Mouse (Mus musculus) fibroblast of lung, adult 2 months (primary cell): ENCODE data around the gene Nrxn3.
A peak's percentile ranks its signal among the peaks of the same experiment; 100 is the strongest.

Experiments used
- DNase-seq: peaks from one replicate; pipeline ENCODE4 v3.0.0-alpha.2; 2011; ENCODE audit warnings: low read depth

The Nrxn3 gene

DNA sequence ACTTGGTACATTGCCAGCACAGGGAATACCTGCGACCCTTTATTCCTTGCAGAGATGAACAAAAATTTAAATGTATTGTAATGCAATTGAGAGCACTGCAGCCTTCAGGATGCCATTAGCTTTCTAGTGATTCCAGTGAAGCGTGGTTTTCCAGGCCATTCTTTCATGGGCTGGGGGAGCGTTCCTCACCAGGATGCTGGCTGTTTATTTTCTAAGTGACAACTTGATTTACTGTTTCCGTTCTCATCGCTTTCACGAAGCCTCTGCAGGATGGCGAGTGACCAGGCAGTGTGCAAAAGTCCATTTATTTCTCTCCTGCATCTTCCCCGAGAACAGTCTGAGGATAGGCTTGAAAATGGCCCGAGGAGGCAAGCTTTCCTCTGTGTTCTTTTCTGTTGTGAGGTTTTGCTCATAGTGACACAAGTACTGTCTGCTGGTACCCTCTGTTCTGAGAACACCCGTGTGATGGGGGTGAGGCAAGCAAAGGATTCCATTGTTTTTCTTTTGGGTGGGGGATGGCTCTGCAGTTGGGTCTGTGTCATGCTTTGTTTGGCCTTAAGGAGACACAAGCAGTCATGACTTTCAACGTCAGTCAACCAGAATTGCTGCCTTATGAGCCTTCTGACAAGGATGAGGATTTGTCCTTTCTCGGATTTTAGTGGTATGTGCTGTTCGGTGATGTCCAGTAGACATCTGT lies 457.4 kb downstream of the Nrxn3 start:
- DNase-seq: no peak

DNA sequence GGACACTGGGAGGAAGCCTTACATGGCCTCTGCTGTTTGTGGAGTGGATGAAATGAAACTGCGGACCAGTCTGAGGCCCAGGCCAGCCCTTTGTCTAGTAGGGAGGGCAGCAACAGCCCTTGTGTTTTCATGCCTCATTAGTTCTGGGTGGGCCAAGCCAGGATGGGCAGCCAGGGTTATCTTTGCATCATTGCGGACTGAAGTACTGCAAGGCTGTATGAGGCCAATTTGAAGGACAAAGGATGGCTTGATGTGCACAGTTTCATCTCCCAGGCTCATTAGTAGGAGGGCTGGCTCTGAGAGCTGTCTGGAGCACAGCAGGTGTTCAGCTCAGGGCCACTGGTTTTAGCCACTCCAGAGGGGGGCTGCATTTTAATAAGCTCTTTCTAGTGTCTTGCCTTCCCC lies 458.5 kb downstream of the Nrxn3 start:
- no peak for DNase-seq

DNA sequence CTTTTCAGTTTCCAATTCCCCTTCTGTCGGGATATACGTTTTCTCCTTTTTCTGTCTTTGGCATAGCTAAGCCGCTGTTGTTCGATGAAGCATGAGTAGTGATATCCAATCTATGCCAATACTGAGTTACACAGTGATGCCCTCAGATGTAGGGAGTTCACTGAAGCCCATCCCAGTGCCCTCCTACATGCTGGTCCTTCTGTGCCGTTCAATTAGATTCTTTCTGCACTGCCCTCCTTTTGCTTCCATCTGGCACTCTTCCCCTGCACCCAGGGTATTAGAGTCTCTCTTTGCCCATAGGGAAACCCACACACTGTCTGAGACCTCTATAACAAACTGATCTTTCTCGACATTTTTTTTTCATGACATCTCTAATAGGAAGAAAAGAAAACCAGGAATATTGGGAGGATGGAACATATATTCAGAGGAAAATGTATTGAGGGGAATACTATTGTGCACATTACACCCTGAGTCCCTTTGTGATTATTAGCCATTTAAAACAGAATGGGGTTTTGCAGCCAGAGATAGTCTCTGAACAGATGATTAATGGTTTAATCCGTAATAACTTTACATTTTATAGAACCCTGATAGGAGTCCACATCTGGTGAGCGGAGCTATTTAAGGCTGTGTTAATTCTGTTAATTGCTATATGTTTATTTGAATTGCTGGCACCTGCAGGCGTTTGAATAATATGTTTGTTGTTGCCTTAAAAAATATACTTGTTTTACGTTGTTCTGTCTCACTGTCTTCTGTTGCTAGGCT lies 476.3 kb downstream of the Nrxn3 start:
- no peak for DNase-seq

DNA sequence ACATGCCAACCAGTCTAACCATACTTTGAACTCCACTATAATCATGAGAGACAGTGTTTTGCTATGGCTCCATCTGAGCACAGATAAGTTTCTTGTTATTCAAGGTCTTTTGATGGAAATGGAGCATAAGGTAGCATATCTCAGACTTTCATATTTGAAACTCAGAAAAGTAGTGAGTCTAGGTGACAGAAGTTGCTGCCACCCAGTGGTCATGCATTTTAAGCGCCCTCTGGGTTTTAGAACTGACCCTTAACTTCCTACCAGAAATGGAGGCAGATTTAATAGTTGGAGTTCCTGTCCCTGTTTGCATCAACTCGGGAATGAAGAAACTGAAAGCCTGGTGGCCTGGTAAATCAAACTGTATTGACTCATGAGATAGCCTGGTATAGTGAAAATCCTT lies 488.9 kb downstream of the Nrxn3 start:
- DNase-seq: no peak

DNA sequence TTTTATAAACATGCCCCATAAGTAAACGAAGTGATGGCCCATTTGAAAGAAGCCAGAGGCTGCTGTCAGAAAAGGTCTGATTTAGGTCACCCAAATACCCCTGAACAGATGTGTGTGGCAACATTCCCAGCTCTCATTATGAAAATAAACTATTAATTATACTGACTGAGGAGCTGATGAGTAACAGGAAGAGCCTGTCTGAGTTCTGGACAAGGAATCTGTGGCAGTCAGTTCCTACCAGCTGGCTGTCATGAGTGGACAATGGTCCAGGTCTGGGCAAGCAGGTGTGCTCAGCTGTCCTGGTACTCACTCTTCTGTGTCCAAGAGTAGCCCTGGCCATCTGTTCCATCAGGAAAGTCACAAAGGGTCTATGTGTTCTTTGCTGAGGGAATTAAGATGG lies 517.1 kb downstream of the Nrxn3 start:
- no peak for DNase-seq

DNA sequence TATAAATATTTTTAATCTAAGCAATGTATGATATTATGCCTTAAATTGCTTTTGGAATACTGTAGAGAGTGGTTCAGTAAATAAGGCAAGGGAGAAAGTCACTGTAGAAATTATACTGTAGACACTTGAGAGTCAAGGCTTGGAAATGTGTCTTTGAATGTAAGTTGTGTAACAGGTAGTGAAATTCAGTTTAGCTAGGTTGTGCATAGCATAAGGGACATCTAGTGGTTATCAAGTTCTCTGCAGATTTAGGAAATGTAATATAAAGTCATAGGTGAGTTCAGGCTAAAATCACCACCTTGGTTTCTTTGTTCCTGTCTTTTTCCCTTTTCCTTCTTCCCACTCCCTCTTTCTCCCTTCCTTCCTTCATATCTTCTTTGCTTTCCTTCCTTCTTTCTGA lies 518.9 kb downstream of the Nrxn3 start:
- no peak for DNase-seq

DNA sequence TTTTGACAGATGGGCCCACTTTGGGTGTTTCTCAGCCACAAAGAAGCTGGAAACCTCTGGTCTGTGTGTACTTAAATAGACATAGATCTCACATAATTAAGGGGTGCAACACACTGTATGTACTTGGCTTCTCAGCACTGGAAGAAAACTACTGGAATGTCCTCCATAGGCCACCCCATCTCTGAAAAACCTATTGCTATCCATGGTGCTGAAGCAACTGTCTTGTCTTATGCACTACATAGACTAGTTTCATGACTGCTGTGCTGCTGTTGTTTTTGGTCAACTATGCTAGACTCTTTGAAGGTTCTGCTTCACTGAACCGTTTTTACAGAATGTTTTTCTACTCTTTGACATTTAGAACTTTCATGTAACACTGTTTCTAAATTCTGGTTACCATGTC lies 519.8 kb downstream of the Nrxn3 start:
- DNase-seq: no peak

DNA sequence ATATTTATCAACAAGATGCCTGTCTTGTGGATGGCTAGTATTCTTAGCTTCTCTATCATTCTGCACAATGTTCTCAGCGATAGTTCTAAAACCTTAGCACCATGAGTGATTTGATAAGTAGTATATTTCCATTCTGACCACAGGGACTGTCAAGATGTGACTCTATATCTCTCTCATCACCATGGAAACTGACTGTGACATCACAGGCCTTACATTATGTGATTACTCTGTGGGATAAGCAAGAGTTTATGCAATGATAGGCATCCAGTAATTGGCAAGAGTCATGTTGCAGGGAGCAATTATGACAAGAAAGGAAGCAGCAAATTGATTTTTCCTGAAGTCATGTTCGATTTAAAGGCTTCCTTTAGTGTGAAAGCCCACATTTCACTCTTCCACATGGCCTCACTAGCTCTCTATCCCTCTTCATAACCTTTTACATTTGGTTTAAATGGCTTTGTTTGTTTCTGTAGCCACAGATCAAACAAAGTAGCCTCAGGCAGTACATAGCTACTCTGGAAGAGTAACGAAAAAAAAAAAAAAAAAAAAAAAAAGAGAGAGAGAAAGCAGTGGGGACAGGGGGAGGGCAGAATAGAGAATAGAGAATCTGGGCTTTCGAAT lies 532.7 kb downstream of the Nrxn3 start:
- no peak for DNase-seq

DNA sequence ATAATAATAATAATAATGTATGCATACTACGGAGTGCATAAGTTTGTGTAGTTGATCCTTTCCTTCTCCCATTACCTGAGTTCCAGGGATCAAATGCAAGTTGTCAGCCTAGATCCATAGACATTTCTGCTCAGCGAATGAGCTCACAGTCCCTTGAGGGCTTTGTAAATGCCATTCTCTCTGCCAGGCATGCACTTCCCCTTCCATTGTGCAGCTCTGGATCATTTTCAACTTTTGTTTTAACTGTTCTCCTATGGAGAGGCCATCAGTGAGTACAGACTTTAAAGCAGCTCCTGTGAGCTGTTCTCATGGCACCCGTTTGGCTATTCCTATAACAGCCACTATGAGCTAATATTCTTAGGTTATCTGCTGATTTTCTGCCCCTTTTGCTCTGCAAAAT lies 536.2 kb downstream of the Nrxn3 start:
- no peak for DNase-seq

DNA sequence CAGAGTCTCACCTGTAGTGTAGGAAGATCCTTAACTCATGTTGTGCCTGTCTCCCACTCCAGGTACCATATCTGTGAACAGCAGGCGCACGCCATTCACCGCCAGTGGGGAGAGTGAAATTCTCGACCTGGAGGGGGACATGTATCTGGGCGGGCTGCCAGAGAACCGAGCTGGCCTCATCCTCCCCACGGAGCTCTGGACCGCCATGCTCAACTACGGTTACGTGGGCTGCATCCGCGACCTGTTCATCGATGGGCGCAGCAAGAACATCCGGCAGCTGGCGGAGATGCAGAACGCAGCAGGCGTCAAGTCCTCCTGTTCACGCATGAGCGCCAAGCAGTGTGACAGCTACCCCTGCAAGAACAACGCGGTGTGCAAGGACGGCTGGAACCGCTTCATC lies 537.4 kb downstream of the Nrxn3 start:
- no peak for DNase-seq

DNA sequence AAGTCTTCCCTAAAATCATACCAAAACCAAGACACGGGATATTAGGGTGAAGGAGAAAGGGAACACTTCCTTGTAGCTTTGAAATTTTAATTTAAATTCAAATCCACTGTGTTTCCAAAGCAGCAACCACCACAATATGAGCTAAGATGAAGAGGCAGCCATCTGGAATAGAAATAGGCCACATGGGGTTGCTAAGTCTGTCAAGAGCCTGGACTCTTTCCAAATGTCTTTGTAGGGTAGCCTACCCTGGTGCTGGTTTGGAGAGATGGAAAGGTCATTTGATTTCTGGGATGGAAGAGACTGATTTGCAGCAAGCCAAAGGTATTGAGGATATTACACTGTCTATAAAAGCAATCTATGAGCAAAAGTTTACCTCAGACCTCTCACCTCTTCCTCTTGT lies 539.6 kb downstream of the Nrxn3 start:
- no peak for DNase-seq

DNA sequence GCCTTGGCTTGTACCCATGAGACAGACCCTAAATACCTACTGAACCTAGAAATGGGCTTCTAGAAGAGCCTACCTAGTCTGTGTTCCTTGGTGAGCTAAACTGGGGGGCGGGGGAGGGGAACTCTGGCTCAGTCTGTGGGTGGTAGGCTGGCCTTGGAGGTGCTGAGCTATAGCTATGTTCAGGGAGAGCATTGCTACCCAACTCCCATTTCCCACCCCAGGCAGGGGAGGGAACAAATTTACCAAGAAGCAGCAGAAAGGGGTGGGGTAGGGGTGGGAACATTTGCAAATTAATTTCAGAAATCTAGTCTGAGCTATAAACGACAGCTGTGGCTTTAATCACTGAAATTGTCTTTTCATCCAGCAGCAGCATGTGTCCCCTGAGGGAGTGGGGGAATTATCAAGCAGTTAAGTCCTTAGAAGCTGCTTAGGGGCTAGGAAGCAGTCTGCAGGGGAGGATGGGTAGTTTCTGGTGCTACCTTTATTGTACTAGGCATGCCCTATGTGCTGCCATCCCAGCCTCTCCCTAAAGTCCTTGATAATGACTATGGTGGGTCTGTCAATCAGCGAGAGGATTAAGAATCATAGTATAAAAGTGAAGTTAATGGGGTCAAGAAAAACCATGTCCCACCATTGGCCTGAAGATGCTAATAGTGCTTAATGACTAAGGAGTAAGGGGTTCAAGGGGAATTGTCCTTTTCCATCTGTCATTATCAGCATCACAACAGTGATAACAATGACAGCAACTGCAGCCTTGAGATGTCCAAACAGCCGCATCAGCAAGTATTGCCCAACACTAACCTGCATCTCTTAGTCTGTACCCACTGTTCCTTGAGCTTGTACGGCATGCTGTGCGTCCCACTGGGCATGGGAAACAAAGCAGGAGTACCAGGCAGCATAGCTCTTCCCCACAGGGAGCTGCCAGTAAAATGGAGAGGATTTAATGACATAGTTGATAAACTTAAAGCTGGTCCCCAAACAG lies 560.0 kb downstream of the Nrxn3 start:
- DNase-seq: no peak

DNA sequence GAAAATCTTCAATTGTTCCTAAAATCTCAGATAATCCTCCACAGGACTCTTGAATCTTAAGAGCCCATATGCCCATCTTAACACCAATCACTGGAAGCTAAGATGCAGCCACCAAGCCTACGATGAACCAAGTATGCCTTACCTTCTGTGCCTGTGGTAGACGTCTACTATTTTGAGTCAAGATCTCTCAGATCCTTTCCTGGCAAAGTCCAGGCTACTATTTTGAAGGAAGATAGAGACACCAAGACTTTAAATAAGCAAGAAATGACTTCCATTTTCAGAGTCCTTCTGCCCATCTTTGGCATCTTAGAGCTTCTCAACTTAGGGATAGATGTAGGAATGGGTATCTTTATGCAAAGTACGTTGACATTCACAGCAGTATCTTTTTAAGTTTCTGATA lies 561.7 kb downstream of the Nrxn3 start:
- no peak for DNase-seq

DNA sequence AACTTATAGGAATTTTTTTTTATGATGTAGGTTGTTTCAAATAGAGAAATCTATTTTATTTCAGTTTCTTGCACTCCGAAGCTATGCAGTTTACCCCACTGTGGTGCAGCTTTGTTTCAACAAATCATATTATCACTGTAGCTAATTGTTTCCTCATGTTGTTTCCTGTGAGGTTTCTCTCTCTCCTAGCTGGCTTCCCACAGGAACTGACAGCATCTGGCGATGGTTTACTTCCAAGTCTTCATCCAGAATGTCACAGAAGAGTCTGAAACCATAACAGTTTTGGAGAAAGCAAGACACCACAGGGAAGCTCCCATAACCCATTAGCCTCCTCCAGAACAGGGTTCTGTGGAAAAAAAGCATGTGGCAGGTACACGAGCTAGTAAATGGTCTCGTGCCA lies 564.4 kb downstream of the Nrxn3 start:
- DNase-seq: no peak

DNA sequence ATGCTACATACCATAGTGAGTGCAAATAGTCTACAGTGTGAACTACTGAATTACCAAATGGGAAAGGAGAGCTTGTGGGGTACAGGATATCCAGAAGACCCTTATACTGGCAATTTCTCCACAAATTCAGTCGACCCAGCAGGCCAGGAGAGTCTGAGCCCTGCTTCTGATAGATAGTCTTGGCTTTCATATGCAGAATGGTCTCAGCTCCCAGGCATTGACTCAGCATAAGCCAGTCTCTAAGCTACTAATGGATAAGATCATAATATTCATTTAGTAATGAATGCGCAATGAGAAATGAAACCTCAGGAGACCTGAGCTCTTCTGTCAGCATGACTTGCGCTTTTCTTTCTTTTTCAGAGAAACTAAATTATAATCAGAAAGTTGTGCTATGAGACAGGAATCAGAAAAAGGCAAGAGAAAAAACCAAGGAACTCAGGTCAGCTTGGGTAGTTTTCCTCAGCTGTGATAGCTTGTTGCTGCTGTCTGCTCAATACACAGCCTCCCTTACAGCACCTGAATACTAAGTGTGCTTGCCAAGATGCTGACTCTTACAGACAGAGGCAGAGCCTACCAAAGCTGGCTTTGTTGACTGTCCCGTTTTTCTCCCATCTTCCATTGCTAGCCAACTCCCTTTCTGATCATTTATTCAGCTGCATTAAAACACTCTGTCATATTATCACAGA lies 567.1 kb downstream of the Nrxn3 start:
- no peak for DNase-seq

DNA sequence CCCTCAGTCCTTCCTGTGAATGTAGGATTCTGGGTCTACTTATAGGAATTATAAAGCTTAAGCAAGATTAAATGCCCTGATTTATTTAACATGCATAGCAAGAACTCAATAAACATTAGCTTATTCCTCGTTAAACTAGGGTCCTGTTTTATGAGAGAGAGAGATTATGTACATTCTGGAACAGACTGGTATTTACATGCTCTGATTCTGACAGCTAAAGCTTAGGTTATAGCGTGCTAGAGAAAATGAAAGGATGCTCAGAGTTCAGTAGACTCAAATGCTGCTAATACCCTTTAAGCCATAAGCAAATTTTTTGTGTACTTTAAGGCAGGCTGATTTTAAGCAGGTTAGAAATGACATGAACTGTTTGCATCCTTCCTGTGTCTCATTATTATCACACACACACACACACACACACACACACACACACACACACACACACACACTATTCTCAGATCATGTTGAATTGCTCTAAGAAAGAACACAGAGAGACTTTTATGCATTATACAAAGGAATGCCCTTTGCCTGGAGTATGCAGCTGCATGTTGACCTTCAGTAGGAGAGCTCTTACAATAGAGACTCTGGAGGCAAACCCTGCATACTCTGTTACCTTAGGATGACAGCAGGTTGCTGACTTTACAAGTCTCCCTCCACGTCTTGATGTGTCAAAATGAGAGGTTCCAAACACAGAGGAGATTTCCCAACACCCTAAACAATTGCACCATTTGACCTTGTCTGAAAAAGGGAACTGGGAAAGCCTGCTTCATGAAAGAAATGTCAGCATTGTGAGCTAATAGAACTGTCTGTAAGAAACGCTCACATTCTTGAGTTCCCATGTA lies 568.3 kb downstream of the Nrxn3 start:
- no peak for DNase-seq

DNA sequence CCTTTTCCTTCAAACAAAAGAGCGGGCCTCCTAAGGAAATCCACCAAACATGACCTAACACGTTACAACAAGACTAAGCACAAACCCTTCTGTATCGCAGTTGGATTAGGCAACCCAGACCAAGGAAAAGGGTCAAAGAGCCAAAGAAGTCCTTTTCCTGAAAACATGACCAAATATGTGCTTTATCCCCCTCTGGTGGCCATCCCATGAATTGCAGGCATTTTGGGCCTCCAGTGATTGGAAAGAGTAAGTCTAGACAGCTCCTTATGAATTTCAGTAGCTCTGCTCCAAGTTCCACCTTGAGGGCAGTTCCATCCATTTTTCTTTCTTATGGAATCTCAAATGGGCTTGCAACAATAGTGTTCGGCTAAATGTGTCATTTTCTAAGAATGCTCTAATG lies 579.3 kb downstream of the Nrxn3 start:
- peak; percentile 12 for DNase-seq

DNA sequence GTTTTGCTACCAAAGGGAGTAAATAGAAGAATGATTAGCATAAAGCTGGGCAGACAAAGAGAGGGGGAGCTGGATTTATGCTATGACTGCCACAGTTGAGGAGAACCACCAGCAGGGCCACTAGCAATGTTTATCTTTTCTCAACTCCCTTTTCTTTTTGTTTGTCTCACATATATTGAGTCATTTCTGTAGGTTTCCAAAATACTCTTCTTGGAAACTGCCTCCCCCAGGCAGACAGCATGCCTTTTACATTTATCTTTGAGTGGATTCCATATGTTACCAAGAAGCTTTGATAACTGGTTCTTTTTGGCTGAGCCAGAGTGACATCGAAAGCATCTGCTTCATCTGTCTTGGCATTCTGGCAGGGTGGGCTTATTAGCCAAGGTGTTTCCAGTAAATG lies 587.5 kb downstream of the Nrxn3 start:
- DNase-seq: no peak

DNA sequence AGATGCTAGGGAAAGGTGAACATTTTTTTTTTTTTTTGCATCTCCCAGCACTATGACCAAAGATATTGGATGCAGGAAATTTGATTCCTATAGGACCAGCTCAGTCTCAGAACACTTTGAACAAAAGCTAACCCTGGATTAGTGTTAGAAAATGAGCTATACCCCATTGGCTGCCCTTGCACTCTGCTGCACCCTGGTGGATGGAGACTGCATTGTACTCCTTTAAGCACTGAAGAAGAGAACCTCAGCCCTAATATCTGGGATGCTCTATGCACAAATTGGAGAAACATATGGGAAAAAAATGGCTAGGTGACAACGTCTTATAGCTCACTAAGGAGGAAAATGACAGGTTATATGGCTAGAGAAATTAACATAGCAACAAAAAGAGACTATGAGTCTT lies 589.9 kb downstream of the Nrxn3 start:
- DNase-seq: no peak

DNA sequence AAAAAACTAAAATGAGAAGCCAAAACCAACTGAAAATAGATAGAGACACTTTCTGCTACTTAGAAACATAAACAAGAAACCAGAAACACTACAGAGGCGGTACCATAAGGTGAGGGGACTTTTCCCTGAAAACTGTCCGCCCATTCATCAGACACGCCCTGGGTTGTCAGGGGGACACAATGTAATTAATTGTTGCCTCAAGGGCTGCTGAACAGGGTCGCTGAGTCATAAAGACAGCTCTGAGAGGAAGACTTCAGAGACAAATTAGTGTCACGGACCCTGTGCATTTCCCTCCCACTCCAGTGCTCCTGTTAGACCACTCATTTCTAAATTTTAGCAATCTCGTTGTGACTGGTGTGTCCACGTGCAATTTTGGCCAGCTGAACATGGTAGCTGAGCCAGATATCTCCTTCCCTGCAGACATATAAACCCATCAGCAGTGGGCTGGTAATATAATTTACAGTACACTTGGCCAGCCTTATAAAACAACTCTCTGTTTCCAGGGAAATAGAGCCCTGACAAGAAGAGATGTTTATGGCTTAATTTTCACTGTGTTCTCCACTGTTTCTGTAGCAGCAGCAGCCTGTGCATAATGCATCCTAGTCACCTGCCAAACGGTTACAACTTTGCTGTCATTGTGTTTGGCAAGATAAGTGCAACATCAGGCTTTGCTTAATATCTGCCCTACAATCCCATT lies 603.3 kb downstream of the Nrxn3 start:
- DNase-seq: no peak
